Mouse (Mus musculus) stomach, postnatal 0 days (tissue): ENCODE data around the gene Nckap5. TPM values are rescaled to one million over a fixed set of nuclear protein-coding genes. Genes with fewer than 3 reads are reported as not detected.

Source experiments
- ATAC-seq: fragments of 200-750 bp; cut with Nextera tagmentation; 2 replicates; pipeline ENCODE4 v1.8.0; 2017; ENCODE audit not compliant: low FRiP score, low TSS enrichment
- DNase-seq: peaks from one replicate; pipeline ENCODE4 v3.0.0-alpha.2; 2016; ENCODE audit warnings: low spot score
- H3K27ac ChIP-seq: fragments of 300-500 bp; sonication (generic); replicated peaks from 2 replicates; pipeline ENCODE4 v1.5.1; 2014; ENCODE audit warnings: mild to moderate bottlenecking, control low read depth
- H3K27me3 ChIP-seq: fragments of 300-500 bp; sonication (generic); 2 replicates; pipeline ENCODE4 v1.6.1; 2014; ENCODE audit warnings: low read length; ENCODE audit not compliant: control insufficient read depth, insufficient read depth
- H3K36me3 ChIP-seq: fragments of 300-500 bp; sonication (generic); 2 replicates; pipeline ENCODE4 v1.6.1; 2014; ENCODE audit warnings: low read length, mixed read lengths; ENCODE audit not compliant: control insufficient read depth, insufficient read depth
- H3K4me1 ChIP-seq: fragments of 300-500 bp; sonication (generic); replicated peaks from 2 replicates; pipeline ENCODE4 v1.6.1; 2014; ENCODE audit warnings: antibody characterized with exemption; ENCODE audit not compliant: control insufficient read depth, insufficient read depth
- H3K4me2 ChIP-seq: fragments of 300-500 bp; sonication (generic); replicated peaks from 2 replicates; pipeline ENCODE4 v1.6.1; 2014; ENCODE audit warnings: low read depth, mild to moderate bottlenecking, control low read depth, moderate library complexity
- H3K4me3 ChIP-seq: fragments of 300-500 bp; sonication (generic); 2 replicates; pipeline ENCODE4 v1.5.1; 2014; ENCODE audit warnings: low read depth, low read length, control low read depth
- H3K9ac ChIP-seq: fragments of 300-500 bp; sonication (generic); 2 replicates; pipeline ENCODE4 v1.6.1; 2014; ENCODE audit warnings: mild to moderate bottlenecking, low read length, control low read depth, mixed read lengths
- H3K9me3 ChIP-seq: fragments of 300-500 bp; sonication (generic); 2 replicates; pipeline ENCODE4 v1.6.1; 2016; ENCODE audit warnings: low read length; ENCODE audit not compliant: control insufficient read depth
- CTCF ChIP-seq: IDR thresholded peaks from 2 replicates; pipeline ENCODE4 v1.5.1; 2016; ENCODE audit warnings: antibody characterized with exemption, low read depth, mild to moderate bottlenecking, moderate library complexity
- EP300 ChIP-seq: optimal IDR thresholded peaks from 2 replicates; pipeline ENCODE3; 2016; ENCODE audit warnings: antibody characterized with exemption
- WGBS: fragments of 180-500 bp; shearing (Covaris S2); extraction: QIAGEN DNeasy Blood & Tissue Kit; methylation state at CpG from one replicate; pipeline ENCODE4 v1.1.7; 2014; 5-methylcytosine and 5-hydroxymethylcytosine counted together
- polyA plus RNA-seq: library from polyadenylated mRNA; unstranded; fragments of >200 nt; fragmentation: Nextera tagmentation; extraction: Ambion mirVana; gene quantifications from 2 replicates; pipeline ENCODE4 v1.2.1, GENCODE M21; 2015

The Nckap5 gene
- polyA plus RNA-seq, 1 experiment from 2014 or later, result 1.9 TPM

DNA sequence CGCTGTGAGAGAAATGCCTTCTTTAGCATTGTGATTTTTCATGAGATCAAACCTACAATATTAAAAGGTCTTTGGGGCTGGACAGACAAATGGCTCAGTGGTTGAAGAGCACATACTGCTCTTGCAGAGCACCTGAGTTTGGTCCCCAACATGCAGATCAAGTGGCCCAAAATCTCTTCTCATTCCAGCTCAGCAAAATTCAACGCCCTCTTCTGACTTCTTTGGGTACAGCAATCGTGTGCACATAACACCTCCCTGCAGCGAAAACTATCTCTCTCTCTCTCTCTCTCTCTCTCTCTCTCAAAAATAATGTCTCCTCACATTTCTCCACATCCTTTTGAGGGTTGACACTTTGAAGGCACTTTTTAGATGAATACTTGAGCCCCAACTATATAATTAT lies 398.3 kb downstream of the Nckap5 start:
- peak; percentile 42 for TF ChIP-seq CTCF
- no peak for TF ChIP-seq EP300

DNA sequence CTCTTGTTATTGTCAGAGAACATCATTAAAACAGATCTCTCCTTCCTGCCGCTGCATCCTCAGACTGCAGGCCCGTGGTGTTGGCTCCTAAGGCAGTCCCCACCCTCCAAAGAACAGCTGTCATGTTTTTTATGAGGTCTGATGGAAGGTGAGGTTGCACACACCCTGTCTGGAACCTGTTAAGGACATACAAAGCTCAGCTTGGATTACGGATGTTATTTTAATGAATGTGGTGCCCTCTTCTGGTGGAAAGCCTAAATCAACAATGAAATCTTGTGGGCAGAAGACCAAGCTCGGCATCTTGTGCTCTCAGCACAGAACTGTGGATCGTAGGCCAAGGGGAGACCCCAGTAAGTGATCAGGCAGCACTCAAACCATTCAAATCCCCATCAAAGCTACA lies 399.0 kb downstream of the Nckap5 start:
- H3K4me2 ChIP-seq, result no peak overlapping the region
- no peak overlapping the region for H3K9ac ChIP-seq
- H3K27ac ChIP-seq, result no peak overlapping the region
- H3K36me3 ChIP-seq, result no peaks in the 10 kb centered on the region
- H3K9me3 ChIP-seq, result no peaks in the 10 kb centered on the region
- TF ChIP-seq CTCF (peak; percentile 81), EP300 (no peak)
- ATAC-seq, result no peak
- 19% methylated on average over 5 of the region's 5 CpGs for WGBS
- no peak overlapping the region for H3K4me3 ChIP-seq
- no peaks in the 10 kb centered on the region for H3K27me3 ChIP-seq
- DNase-seq, result peak; percentile 20
- no peaks in the 10 kb centered on the region for H3K4me1 ChIP-seq

More for the DNA sequence above, 398.3 kb downstream of the Nckap5 start:
- ATAC-seq (no peak), DNase-seq (no peak)
- Histone ChIP-seq H3K9me3 (no peaks in the 10 kb centered on the region), H3K4me3 (no peak overlapping the region), H3K27me3 (no peaks in the 10 kb centered on the region), H3K9ac (no peak overlapping the region), H3K4me1 (no peaks in the 10 kb centered on the region), H3K36me3 (no peaks in the 10 kb centered on the region), H3K4me2 (no peak overlapping the region), H3K27ac (no peak overlapping the region)
- WGBS, result 86% methylated on average over 4 of the region's 4 CpGs

GRCm38 (mm10) chr1:126411426-126411825 lies 419.2 kb downstream of the Nckap5 start:
- DNase-seq (no peak), ATAC-seq (no peak)
- TF ChIP-seq EP300 (no peak), CTCF (no peak)
- no peak overlapping the region for H3K27ac ChIP-seq
- WGBS, result 72% methylated on average over 5 of the region's 5 CpGs
- no peaks in the 10 kb centered on the region for H3K9me3 ChIP-seq
- no peak overlapping the region for H3K4me2 ChIP-seq
- no peak overlapping the region for H3K9ac ChIP-seq
- no peaks in the 10 kb centered on the region for H3K4me1 ChIP-seq
- no peaks in the 10 kb centered on the region for H3K36me3 ChIP-seq
- no peaks in the 10 kb centered on the region for H3K27me3 ChIP-seq
- no peak overlapping the region for H3K4me3 ChIP-seq

- peak; percentile 36 for DNase-seq
- TF ChIP-seq EP300 (no peak), CTCF (peak; percentile 78)
- no peak overlapping the region for H3K9ac ChIP-seq
- H3K9me3 ChIP-seq, result no peaks in the 10 kb centered on the region
- no peak for ATAC-seq
- H3K27me3 ChIP-seq, result no peaks in the 10 kb centered on the region
- no peaks in the 10 kb centered on the region for H3K4me1 ChIP-seq
- 11% methylated on average over 4 of the region's 4 CpGs for WGBS
- H3K27ac ChIP-seq, result no peak overlapping the region
- H3K36me3 ChIP-seq, result no peaks in the 10 kb centered on the region
- H3K4me3 ChIP-seq, result no peak overlapping the region
- no peak overlapping the region for H3K4me2 ChIP-seq
Observed at GRCm38 (mm10) chr1:126407886-126408285, 422.7 kb downstream of the Nckap5 start.

DNA sequence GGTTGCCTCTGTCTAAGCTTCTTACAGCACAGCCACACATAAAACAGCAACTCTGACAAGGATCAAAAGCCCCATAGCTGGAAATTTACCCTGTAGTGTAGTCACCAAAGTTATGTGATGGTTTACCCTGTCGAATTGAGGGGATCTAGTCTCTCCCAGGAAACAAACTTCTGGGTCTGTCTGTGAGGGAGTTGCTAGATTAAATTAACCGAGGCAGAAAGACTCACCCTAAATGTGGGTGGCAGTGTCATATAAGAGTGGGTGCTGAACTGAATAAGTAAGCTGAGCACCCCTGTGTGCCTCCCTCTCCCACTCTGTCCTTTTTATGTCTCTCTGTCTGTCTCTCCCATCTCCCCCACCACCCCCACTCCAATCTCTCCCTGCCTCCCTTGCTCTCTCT lies 425.1 kb downstream of the Nckap5 start:
- H3K27ac ChIP-seq, result no peak overlapping the region
- no peaks in the 10 kb centered on the region for H3K9me3 ChIP-seq
- H3K4me1 ChIP-seq, result no peaks in the 10 kb centered on the region
- no peak for TF ChIP-seq CTCF
- no peak for TF ChIP-seq EP300
- H3K9ac ChIP-seq, result no peak overlapping the region
- no peaks in the 10 kb centered on the region for H3K36me3 ChIP-seq
- H3K4me3 ChIP-seq, result no peak overlapping the region
- DNase-seq (no peak), ATAC-seq (no peak)
- H3K4me2 ChIP-seq, result no peak overlapping the region
- WGBS, result 81% methylated on average over 2 of the region's 2 CpGs
- H3K27me3 ChIP-seq, result no peaks in the 10 kb centered on the region

DNA sequence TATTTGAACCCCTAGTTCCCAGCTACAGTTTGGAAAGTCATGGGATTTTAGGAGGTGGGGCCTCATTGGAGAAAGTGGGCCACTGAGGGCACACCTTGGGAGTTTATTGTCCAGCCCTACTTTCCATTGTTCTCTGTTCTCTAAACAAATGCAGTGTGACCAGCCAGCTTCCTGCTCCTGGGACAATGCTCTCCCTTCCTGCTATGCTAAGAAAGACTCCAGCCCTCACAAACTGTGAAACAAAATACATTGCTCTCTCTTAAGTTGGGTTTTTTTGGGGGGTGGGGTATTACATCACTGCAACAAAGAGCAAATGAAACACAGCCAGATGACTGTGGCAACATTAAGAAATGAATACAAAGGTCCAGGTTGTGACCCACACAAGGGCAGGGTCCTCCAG lies 426.6 kb downstream of the Nckap5 start:
- Histone ChIP-seq H3K27ac (no peak overlapping the region), H3K9ac (no peak overlapping the region), H3K9me3 (no peaks in the 10 kb centered on the region), H3K4me1 (no peaks in the 10 kb centered on the region), H3K27me3 (no peaks in the 10 kb centered on the region), H3K4me2 (no peak overlapping the region), H3K36me3 (no peaks in the 10 kb centered on the region), H3K4me3 (no peak overlapping the region)
- ATAC-seq, result no peak
- DNase-seq, result no peak
- TF ChIP-seq CTCF, result no peak
- no peak for TF ChIP-seq EP300
